Mouse (Mus musculus) ES-E14 (cell line): Measurements from ENCODE around the gene Rab25.

Experiments
- CHD2 ChIP-seq: IDR thresholded peaks from 2 replicates; pipeline ENCODE4 v1.6.1; 2014; ENCODE audit warnings: mild to moderate bottlenecking, low read depth, low read length, inconsistent platforms
- HCFC1 ChIP-seq: IDR thresholded peaks from 2 replicates; pipeline ENCODE4 v1.6.1; 2012; ENCODE audit warnings: low read length, inconsistent platforms, borderline replicate concordance; ENCODE audit not compliant: insufficient read depth
- MAFK ChIP-seq: IDR thresholded peaks from 2 replicates; pipeline ENCODE4 v1.6.1; 2014; ENCODE audit warnings: mild to moderate bottlenecking, low read depth, low read length, inconsistent platforms; ENCODE audit not compliant: insufficient read depth
- ZC3H11A ChIP-seq: IDR thresholded peaks from 2 replicates; pipeline ENCODE4 v1.6.1; 2012; ENCODE audit warnings: low read depth, mild to moderate bottlenecking, inconsistent platforms, low read length, borderline replicate concordance

DNA sequence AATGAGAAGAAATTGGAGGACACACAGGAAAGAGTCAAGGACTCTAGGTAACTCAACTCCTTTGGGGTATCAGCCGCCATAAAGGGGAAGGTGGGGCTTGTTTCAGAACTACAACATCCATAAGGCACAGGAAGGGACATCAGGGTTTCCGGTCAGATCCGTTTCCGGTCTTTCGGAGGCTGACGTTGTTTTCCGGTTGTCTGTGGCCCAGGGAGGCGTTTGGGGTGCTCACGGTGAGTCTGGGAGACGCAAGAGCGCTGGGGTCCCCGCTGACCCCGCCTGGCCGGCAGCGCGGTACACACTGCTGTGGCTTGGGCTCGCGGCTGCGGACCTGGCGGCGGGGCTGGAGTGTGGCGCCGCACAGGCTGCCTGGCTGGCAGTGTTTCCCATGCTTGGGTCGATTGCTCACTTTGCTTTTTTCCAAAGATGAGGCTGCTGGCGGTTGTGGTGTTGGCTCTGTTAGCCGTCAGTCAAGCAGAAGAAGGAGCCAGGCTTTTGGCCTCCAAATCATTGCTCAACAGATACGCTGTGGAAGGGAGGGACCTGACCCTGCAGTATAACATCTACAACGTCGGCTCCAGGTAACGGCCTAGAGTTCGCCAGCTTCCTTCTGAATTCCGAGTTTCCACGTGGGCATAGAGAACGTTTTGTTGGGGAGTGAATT is 31.5 kb upstream of the Rab25 start:
- TF ChIP-seq ZC3H11A = no peak
- peak; percentile 52; the same call in 1 of the 2 replicates for TF ChIP-seq CHD2
- TF ChIP-seq MAFK = no peak
- peak; percentile 99 for TF ChIP-seq HCFC1
